Mouse (Mus musculus) MEL (cell line): ENCODE measurements around the gene Lhb.

Experiments used
- CHD1 ChIP-seq: IDR thresholded peaks from 2 replicates; pipeline ENCODE4 v1.6.1; 2012; ENCODE audit warnings: low read depth, mild to moderate bottlenecking, inconsistent platforms, low read length, improper control_type of control experiment
- CTCF ChIP-seq, 3 experiments: IDR thresholded peaks in 2 of 3; conservative IDR thresholded peaks in 1 of 3; 2 replicates each; pipeline ENCODE4 v1.5.1; 2011 to 2012; ENCODE audit warnings: low read length in 3 of 3, low read depth in 2 of 3, mild to moderate bottlenecking in 2 of 3, improper control_type of control experiment in 1 of 3, inconsistent platforms in 1 of 3, mixed read lengths in 1 of 3, moderate library complexity in 1 of 3; ENCODE audit not compliant: control insufficient read depth in 1 of 3, insufficient read depth in 1 of 3, poor library complexity in 1 of 3, severe bottlenecking in 1 of 3
- E2F4 ChIP-seq: IDR thresholded peaks from 2 replicates; pipeline ENCODE4 v1.6.1; 2011; ENCODE audit warnings: low read depth, low read length, improper control_type of control experiment, borderline replicate concordance
- EP300 ChIP-seq, 2 experiments: IDR thresholded peaks; 2 replicates each; pipeline ENCODE4 v1.6.1; 2011; ENCODE audit warnings: improper control_type of control experiment in 2 of 2, low read length in 2 of 2, low read depth in 1 of 2, mild to moderate bottlenecking in 1 of 2
- GABPA ChIP-seq: IDR thresholded peaks from 2 replicates; pipeline ENCODE4 v1.6.1; 2012; ENCODE audit warnings: low read depth, mild to moderate bottlenecking, inconsistent platforms, low read length, improper control_type of control experiment, moderate library complexity
- HCFC1 ChIP-seq: IDR thresholded peaks from 2 replicates; pipeline ENCODE4 v1.6.1; 2012; ENCODE audit warnings: low read depth, mild to moderate bottlenecking, inconsistent platforms, low read length, improper control_type of control experiment, moderate library complexity
- MEF2A ChIP-seq: IDR thresholded peaks from 2 replicates; pipeline ENCODE4 v1.6.1; 2014; ENCODE audit warnings: low read depth, mild to moderate bottlenecking, inconsistent platforms, low read length, improper control_type of control experiment; ENCODE audit not compliant: poor library complexity, insufficient replicate concordance, severe bottlenecking; ENCODE audit errors: extremely low read depth
- MYC ChIP-seq: IDR thresholded peaks from 2 replicates; pipeline ENCODE4 v1.6.1; 2011; ENCODE audit warnings: low read depth, mild to moderate bottlenecking, low read length, improper control_type of control experiment, moderate library complexity
- POLR2A ChIP-seq, 2 experiments: IDR thresholded peaks; 2 replicates each; pipeline ENCODE4 v1.6.1; 2011 to 2012; ENCODE audit warnings: low read length in 2 of 2, mild to moderate bottlenecking in 2 of 2, control low read depth in 1 of 2, improper control_type of control experiment in 1 of 2, low read depth in 1 of 2, moderate library complexity in 1 of 2; ENCODE audit not compliant: control insufficient read depth in 1 of 2, insufficient read depth in 1 of 2, poor library complexity in 1 of 2
- POLR2AphosphoS5 ChIP-seq: IDR thresholded peaks from 2 replicates; pipeline ENCODE4 v1.6.1; 2012; ENCODE audit warnings: low read depth, borderline replicate concordance, mild to moderate bottlenecking, inconsistent platforms, low read length, moderate library complexity, mixed read lengths
- TAL1 ChIP-seq: IDR thresholded peaks from 2 replicates; pipeline ENCODE4 v1.6.1; 2012; ENCODE audit warnings: mild to moderate bottlenecking, inconsistent platforms, low read length, moderate library complexity, mixed read lengths
- TBP ChIP-seq: IDR thresholded peaks from 2 replicates; pipeline ENCODE4 v1.8.0; 2011; ENCODE audit warnings: low read depth, low read length, improper control_type of control experiment
- ZC3H11A ChIP-seq: IDR thresholded peaks from 2 replicates; pipeline ENCODE4 v1.6.1; 2012; ENCODE audit warnings: low read depth, mild to moderate bottlenecking, inconsistent platforms, low read length, improper control_type of control experiment
- ZMIZ1 ChIP-seq: IDR thresholded peaks from 2 replicates; pipeline ENCODE4 v1.6.1; 2012; ENCODE audit warnings: low read depth, mild to moderate bottlenecking, inconsistent platforms, low read length, improper control_type of control experiment, moderate library complexity

DNA sequence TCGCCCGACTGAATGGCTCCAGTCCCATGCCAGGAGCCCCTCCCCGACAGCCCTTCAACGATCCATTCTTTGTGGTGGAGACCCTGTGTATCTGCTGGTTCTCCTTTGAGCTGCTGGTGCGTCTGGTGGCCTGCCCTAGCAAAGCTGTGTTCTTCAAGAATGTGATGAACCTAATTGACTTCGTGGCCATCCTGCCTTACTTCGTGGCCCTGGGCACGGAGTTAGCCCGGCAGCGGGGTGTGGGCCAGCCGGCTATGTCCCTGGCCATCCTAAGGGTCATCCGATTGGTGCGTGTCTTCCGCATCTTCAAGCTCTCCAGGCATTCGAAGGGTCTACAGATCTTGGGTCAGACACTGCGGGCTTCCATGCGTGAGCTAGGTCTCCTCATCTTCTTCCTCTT lies 11.7 kb upstream of the Lhb start:
- TF ChIP-seq POLR2A (IDR thresholded peaks at IDR 0.05; ENCODE audit: control insufficient read depth in 1 of 2, insufficient read depth in 1 of 2, low read depth in 1 of 2, low read length in 2 of 2, poor library complexity in 1 of 2) = no peak
- no peak for TF ChIP-seq CTCF (IDR thresholded peaks at IDR 0.05 in 2 of 3, conservative IDR thresholded peaks at IDR 0.05 in 1 of 3; ENCODE audit: control insufficient read depth in 1 of 3, insufficient read depth in 1 of 3, low read depth in 2 of 3, low read length in 3 of 3, poor library complexity in 1 of 3, severe bottlenecking in 1 of 3)
- no peak for TF ChIP-seq MYC
- TF ChIP-seq ZC3H11A = no peak
- no peak for TF ChIP-seq EP300 (IDR thresholded peaks at IDR 0.05; ENCODE audit: low read depth in 1 of 2, low read length in 2 of 2)
- TF ChIP-seq TBP = no peak
- no peak for TF ChIP-seq POLR2AphosphoS5
- no peak for TF ChIP-seq CHD1
- no peak for TF ChIP-seq GABPA
- no peak for TF ChIP-seq TAL1
- TF ChIP-seq HCFC1 = no peak
- no peak for TF ChIP-seq MEF2A
- no peak for TF ChIP-seq ZMIZ1
- no peak for TF ChIP-seq E2F4
